Mouse (Mus musculus) thymus, adult 2 months (tissue): Measurements from ENCODE around the gene Gm45140. TPM values are rescaled to one million over a fixed set of nuclear protein-coding genes. Genes with fewer than 3 reads are reported as not detected.
A peak's percentile ranks its signal among the peaks of the same experiment; 100 is the strongest.

ENCODE experiments used
- DNase-seq: peaks from one replicate; pipeline ENCODE4 v3.0.0; 2021
- H3K27ac ChIP-seq: fragments of 200-500 bp; 2 replicates; pipeline ENCODE4 v1.5.1; 2012; ENCODE audit warnings: low read length, control low read depth; ENCODE audit not compliant: control insufficient read depth, insufficient read depth
- H3K27me3 ChIP-seq: fragments of 200-500 bp; 2 replicates; pipeline ENCODE4 v1.6.1; 2012; ENCODE audit warnings: mild to moderate bottlenecking, low read length, moderate library complexity, mixed read lengths; ENCODE audit not compliant: control insufficient read depth, insufficient read depth
- H3K36me3 ChIP-seq: fragments of 200-500 bp; 2 replicates; pipeline ENCODE4 v1.6.1; 2012; ENCODE audit warnings: mild to moderate bottlenecking, low read length, moderate library complexity; ENCODE audit not compliant: control insufficient read depth, insufficient read depth
- H3K4me1 ChIP-seq: fragments of 200-500 bp; replicated peaks from 2 replicates; pipeline ENCODE4 v1.6.1; 2012; ENCODE audit warnings: low read length; ENCODE audit not compliant: control insufficient read depth, insufficient read depth
- H3K4me3 ChIP-seq: fragments of 200-500 bp; 2 replicates; pipeline ENCODE4 v1.5.1; 2012; ENCODE audit warnings: mild to moderate bottlenecking, low read length, control low read depth, moderate library complexity; ENCODE audit not compliant: control insufficient read depth, insufficient read depth
- CTCF ChIP-seq: fragments of 200-500 bp; IDR thresholded peaks from 2 replicates; pipeline ENCODE4 v1.5.1; 2012; ENCODE audit warnings: mild to moderate bottlenecking, control low read depth, low read length, moderate library complexity, borderline replicate concordance; ENCODE audit not compliant: control insufficient read depth, poor library complexity, insufficient read depth; ENCODE audit errors: extremely low read depth
- POLR2A ChIP-seq: fragments of 200-500 bp; IDR thresholded peaks from 2 replicates; pipeline ENCODE4 v1.6.1; 2012; ENCODE audit warnings: mild to moderate bottlenecking, low read length, control low read depth, moderate library complexity; ENCODE audit not compliant: control insufficient read depth, poor library complexity, insufficient read depth; ENCODE audit errors: extremely low read depth
- WGBS: fragments of 180-500 bp; shearing (Covaris S2); methylation state at CpG from one replicate; pipeline ENCODE4 v1.1.7; 2018; 5-methylcytosine and 5-hydroxymethylcytosine counted together
- polyA plus RNA-seq: library from polyadenylated mRNA; depleted of rRNA; stranded (reverse); fragments of >200 nt; gene quantifications from 2 replicates; pipeline ENCODE4 v1.2.3, GENCODE M21; 2012

Gm45140 gene
- polyA plus RNA-seq, 1 experiment = 1.2 TPM

GRCm38 (mm10) chr6:87820366-87820765 is 15.2 kb downstream of the Gm45140 start:
- Histone ChIP-seq H3K36me3 (peaks cover 70% of the 10 kb centered on the region), H3K4me1 (no peaks in the 10 kb centered on the region), H3K4me3 (no peak overlapping the region), H3K27ac (no peak overlapping the region), H3K27me3 (no peaks in the 10 kb centered on the region)
- no peak for DNase-seq
- TF ChIP-seq CTCF = no peak
- TF ChIP-seq POLR2A = no peak
- 100% methylated on average over 2 of the region's 2 CpGs for WGBS

GRCm38 (mm10) chr6:87814486-87814885 is 21.1 kb downstream of the Gm45140 start:
- H3K4me1 ChIP-seq = peaks cover 13% of the 10 kb centered on the region

DNA sequence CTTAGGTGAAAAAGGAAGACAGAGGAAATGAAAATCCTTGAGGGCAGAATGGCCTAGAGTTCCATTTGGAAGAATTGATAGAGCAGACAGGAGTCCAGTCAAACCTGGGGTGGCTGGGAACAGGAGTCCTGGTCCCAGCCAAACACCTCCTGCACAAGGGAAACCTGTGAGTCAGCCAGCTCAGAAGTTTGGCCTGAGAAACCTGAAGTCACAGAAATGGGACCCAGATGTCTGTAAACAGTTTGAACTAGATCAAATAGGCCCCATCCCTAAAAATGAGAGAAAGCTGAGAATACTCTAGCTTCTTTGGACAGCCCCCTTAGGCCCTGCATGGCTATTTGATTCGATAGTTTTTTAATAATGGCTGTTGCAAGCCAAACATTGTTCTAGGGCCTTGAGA is 22.9 kb downstream of the Gm45140 start:
- Histone ChIP-seq H3K4me1 (peaks cover 15% of the 10 kb centered on the region), H3K27ac (no peak overlapping the region)

More at GRCm38 (mm10) chr6:87814486-87814885, 21.1 kb downstream of the Gm45140 start:
- Histone ChIP-seq H3K4me3 (no peak overlapping the region), H3K36me3 (peaks cover 22% of the 10 kb centered on the region), H3K27ac (no peak overlapping the region), H3K27me3 (no peaks in the 10 kb centered on the region)
- 97% methylated on average over 5 of the region's 5 CpGs for WGBS
- TF ChIP-seq CTCF (no peak), POLR2A (no peak)
- DNase-seq = no peak

DNA sequence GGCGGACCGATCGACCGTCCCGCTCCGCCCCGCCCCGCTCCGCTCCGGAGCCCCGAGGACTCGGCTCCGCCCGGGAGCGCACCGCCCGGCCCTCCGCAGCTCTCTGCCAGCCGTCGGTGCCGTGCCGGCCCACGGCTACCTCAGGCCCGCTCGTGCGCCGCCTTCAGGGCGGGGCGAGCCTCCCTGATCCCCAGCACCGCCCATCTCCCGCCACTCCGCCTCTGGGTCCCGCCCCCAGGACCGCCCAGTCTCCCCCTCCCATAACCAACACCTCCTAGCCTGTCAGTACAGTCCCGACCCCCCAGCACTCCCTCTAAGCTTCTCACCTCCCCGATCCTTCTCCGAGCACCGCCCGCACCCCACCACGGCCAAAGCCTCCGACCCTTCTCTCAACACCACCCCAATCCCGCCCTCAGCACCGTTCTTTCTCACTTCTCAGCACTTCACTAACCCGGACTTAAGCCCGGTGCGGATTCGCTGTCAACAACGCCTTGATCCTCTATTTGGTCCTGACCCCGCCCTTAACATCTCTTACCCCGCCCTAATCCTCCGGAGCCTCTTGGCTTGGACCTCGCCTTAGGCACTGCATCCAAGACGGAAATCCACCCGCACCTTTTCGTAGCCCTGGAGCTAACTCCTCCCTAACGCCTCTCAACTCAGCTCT is 23.8 kb downstream of the Gm45140 start, which contains the start of gene Rab43:
Gene Rab43, minus strand, starts transcription at position 490 of the 664 bp plus-strand sequence.
- H3K4me3 ChIP-seq = peak within 1 kb of the TSS; percentile 80
- peaks cover 15% of the 10 kb centered on the region for H3K4me1 ChIP-seq
- DNase-seq = peak; percentile 94
- H3K36me3 ChIP-seq = 0 out of 2 replicates have a peak, but pooled peaks cover 3% of the 10 kb centered on the region
- under 1% methylated on average over 55 of the region's 56 CpGs for WGBS
- peak within 1 kb of the TSS; percentile 4; the same call in 1 of the 2 replicates for H3K27ac ChIP-seq
- peak; percentile 92 for TF ChIP-seq POLR2A
- no peak for TF ChIP-seq CTCF
- no peaks in the 10 kb centered on the region for H3K27me3 ChIP-seq

More for the DNA sequence above, 22.9 kb downstream of the Gm45140 start:
- Histone ChIP-seq H3K36me3 (peaks cover 4% of the 10 kb centered on the region; the same call in 1 of the 2 replicates), H3K27me3 (no peaks in the 10 kb centered on the region), H3K4me3 (no peak overlapping the region)
- DNase-seq = no peak
- WGBS = 96% methylated on average over 1 of the region's 1 CpGs
- TF ChIP-seq CTCF = no peak
- TF ChIP-seq POLR2A = no peak

DNA sequence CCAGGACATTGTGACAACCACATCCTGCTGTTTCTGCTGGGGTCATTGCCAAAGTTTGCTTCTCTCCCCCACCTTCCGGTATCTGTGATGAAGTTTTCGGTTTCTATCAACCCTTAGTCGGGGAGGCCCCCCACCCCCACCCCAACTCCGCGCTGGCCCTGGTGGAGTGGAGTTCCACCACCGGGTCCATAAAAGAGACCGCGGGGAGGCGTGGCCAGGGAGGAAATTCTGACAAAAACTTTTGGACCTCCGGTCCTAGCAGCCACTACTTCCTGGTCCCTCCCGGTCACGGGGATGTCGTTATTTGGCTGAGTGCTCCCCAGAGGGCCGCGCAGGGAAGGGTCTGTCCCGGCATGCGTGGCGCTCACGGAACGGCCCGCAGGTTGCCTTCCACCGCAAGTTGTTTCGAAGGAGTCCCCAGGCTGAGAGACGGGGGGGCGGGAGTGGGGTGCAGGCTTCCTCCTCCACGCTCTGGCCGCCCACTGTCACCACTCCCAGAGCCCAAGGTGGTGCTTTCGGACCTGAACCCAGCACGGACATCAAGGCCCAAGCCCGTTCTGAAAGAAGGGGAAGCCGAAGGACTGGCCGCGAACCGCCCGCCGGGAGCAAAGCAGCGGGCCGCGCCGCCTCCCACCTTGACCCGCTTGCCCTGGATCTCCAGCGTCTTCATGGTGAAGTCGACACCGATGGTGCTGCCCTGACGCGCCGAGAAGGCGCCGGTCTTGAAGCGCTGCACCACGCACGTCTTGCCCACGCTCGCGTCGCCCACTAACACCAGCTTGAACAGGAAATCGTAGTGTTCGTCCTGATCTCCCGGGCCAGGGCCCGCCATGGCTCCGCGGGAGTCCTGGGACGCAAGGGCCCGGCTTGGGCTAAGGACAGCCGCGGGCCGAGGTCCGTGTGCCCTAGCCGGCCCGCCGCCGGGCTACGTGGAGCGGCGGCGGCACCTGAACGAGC is 24.6 kb downstream of the Gm45140 start:
- under 1% methylated on average over 77 of the region's 77 CpGs for WGBS
- peak; percentile 51 for DNase-seq

GRCm38 (mm10) chr6:87810311-87810710 is 25.3 kb downstream of the Gm45140 start:
- TF ChIP-seq POLR2A = no peak
- Histone ChIP-seq H3K27me3 (no peaks in the 10 kb centered on the region), H3K27ac (no peak overlapping the region), H3K36me3 (no peaks in the 10 kb centered on the region), H3K4me1 (peaks cover 15% of the 10 kb centered on the region), H3K4me3 (peak overlapping the region; percentile 80)
- WGBS = 17% methylated on average over 6 of the region's 6 CpGs
- no peak for DNase-seq

More for the DNA sequence above, 24.6 kb downstream of the Gm45140 start:
- Histone ChIP-seq H3K36me3 (no peaks in the 10 kb centered on the region), H3K27ac (peak overlapping the region; percentile 4; the same call in 1 of the 2 replicates), H3K27me3 (no peaks in the 10 kb centered on the region), H3K4me1 (peaks cover 15% of the 10 kb centered on the region), H3K4me3 (peak overlapping the region; percentile 80)
- TF ChIP-seq POLR2A (no peak), CTCF (0 out of 2 replicates have a peak, but pooled peaks have one; percentile 24)
